Mouse (Mus musculus) embryonic stem cell, embryonic (primary cell): ENCODE measurements around the gene Ankrd44.

Experiments used
- CTCF ChIA-PET, 4 experiments: fragments of 300-600 bp in 2 of 4; fragments of 350-600 bp in 2 of 4; sonication (Branson Sonifier 250); formaldehyde crosslinking; loops; one replicate each; lab custom pipeline; 2022; ENCODE audit warnings: inconsistent platforms in 2 of 4; lab: Charles Lee
- POLR2A ChIA-PET, 4 experiments: fragments of 300-600 bp in 2 of 4; fragments of 350-600 bp in 2 of 4; sonication (Branson Sonifier 250); formaldehyde crosslinking; loops; one replicate each; lab custom pipeline; 2022; ENCODE audit warnings: antibody characterized with exemption in 4 of 4, inconsistent platforms in 1 of 4; lab: Charles Lee

Ankrd44 gene

DNA sequence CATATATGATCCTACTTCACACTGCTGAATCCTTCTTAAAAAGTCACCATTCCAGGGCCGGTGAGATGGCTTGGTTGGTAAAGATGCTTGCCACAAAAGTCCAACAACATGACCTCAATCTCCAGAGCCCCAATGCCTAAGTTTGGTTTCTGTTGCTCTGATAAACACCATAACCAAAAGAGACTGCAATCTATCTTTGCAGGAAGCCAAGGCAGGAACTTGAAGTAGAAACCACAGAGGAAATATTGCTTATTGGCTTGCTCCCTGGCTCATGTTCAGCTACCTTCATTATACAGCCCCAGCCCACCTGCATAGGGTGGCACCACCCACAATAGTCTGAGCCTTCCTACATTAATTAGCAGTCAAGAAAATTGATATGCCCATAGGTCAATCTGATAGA is 54.9 kb downstream of the Ankrd44 start:
- CTCF ChIA-PET, result interaction anchor here in 3 of 4 experiments (0.5 to 0.6 kb wide), 3 partner anchors 34 to 326 kb away, joined by 3 to 4 read pairs (median 3); no protein-coding TSS in a partner anchor
- POLR2A ChIA-PET, result interaction anchor here in 1 of 4 experiments (1.2 to 1.3 kb wide), 2 partner anchors 20 to 30 kb away, joined by 3 read pairs; no protein-coding TSS in a partner anchor

DNA sequence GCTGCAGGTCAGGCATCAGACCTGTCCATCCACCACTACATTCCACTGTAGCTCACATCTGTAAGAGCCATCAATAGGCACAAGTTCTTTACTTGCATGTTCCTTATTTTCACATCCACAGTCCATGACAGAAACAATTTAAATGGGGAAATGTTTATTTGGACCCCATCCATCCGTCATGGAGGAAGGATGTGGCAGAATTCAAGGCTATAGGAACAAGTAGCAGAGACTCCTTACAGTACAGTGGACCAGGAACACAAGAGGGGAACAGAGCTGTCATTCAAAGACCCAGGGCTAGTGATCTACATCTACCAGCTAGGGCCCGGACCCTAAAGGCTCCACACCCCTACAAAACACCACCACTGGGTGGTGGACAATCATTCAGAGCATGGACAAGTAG is 55.6 kb downstream of the Ankrd44 start:
- CTCF ChIA-PET, result interaction anchor here in 2 of 4 experiments (0.5 to 0.6 kb wide), 2 partner anchors 35 to 327 kb away, joined by 3 to 4 read pairs; no protein-coding TSS in a partner anchor
- POLR2A ChIA-PET, result no interaction called here

DNA sequence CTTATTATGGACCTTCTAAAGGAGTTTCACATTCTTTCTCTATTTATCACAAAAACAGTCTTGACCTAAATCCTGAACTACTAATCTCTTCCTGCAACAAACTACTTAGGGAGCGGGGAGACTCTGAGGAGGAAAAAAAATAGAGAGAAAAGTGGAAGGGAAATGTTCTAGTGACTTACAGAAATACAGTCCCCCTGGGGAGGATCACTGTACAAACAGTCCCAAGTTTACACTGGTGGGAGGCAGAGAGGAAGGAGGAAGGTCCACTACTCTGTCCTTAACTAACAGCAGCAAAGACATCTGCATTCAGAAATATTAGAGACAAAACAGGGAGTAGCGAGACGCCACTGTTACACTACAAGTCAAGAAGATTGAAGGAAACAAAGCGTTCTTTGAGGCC is 59.0 kb downstream of the Ankrd44 start:
- CTCF ChIA-PET, result no interaction called here
- POLR2A ChIA-PET, result interaction anchor here in 1 of 4 experiments (1.2 kb wide), 1 partner anchor 14 kb away, joined by 3 read pairs; no protein-coding TSS in a partner anchor

DNA sequence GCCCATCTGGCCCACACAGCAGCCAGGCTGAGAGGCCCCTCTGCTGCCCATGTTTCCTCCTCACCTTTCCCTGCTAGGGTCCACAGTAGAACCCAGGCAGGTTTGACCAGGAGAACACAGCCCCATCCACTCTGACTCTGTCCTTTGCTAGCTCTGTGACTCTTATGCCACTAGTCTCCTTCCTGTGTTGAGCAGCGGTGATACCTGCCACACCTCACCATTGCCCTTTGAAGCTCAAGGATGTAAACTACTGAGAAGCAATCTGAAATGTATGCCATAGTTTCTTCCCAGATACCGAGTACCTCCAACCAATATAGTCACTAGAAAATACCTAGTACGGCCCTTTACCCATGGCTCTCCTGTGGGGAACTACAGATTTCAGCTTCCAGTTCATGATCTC is 60.1 kb downstream of the Ankrd44 start:
- ChIA-PET CTCF (no interaction called here), POLR2A (interaction anchor here in 1 of 4 experiments (1.2 kb wide), 1 partner anchor 13 kb away, joined by 3 read pairs; no protein-coding TSS in a partner anchor)

DNA sequence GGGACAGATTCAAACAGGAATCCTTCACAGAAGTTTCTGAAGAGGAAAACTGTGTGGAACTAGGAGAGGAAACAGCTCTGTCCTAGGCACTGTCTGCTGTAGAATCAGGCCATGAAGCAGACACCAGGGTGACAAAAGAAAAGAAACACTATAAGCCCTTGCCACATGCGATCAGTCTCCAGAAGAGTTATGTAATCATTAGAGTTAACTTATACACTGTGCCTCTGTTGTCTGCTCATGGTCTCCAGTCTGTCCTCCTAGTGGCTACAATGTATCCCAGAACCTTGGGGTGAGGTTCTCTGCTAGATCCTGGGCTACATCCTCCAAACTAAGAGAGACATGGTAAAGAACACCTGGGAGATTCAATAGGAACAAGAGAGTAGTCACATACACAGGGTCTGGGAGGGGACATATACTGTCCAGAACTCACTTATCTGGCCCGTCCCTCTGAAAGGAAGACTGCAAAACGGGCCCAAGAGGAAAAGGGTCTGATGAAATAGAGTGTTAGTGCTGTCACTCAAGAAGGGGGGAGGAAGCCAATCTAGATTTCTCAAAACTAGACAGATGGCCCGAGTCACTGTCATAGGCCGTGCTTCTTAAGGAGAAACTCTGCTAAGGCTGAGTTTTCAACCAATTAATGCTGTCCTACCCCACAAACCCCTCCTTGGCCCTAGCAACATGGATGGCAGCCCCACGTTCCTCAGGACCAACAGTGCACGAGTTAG is 61.1 kb downstream of the Ankrd44 start:
- POLR2A ChIA-PET, result interaction anchor here in 1 of 4 experiments (0.6 kb wide), 1 partner anchor 57 kb away, joined by 4 read pairs; no protein-coding TSS in a partner anchor
- CTCF ChIA-PET, result no interaction called here

DNA sequence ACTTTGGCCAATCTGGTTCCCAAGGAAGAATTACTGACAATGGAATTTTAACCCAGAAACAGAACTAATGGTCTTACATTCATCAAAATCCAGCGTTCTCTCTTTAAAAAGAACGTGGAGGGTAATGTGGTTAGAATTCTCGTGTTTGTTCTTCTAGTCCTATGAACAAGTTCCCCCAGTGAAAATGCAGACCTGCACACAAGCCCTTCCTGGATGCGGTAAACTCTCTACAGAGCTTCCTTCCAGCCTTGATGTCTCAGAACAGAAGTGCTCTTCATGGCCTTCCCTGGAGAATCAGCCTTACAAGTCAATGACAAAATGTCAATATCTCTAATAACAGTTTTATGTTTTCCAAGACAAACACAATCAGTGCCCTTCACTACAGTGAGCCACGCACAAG is 65.8 kb downstream of the Ankrd44 start:
- POLR2A ChIA-PET, result interaction anchor here in 1 of 4 experiments (1.4 kb wide), 1 partner anchor 11 kb away, joined by 7 read pairs; no protein-coding TSS in a partner anchor

DNA sequence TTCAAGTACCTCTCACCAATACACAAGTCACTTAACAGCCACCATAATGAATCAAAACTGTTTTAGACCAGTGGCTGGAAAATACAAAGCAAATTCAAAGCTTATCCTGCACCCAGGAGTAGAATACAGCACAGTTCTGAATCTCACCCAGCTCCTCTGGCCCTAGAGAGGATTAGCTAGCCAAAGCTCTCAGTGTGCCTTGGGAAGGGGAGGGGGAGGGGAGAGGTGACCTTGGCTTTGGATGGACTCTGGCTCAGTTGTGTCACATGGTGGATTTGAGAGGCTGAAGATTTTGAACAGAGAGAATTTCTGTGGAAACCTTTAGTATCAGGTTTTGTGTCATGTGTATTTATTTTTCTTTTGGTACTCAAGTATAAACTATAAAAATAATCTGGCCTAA is 66.3 kb downstream of the Ankrd44 start:
- POLR2A ChIA-PET, result interaction anchor here in 1 of 4 experiments (1.4 kb wide), 1 partner anchor 10 kb away, joined by 7 read pairs; no protein-coding TSS in a partner anchor
- CTCF ChIA-PET, result interaction anchor here in 2 of 4 experiments (0.6 to 0.8 kb wide), 2 partner anchors 75 to 472 kb away, joined by 3 to 4 read pairs; no protein-coding TSS in a partner anchor

More for the DNA sequence above, 65.8 kb downstream of the Ankrd44 start:
- CTCF ChIA-PET, result interaction anchor here in 1 of 4 experiments (0.8 kb wide), 1 partner anchor 75 kb away, joined by 3 read pairs; no protein-coding TSS in a partner anchor

DNA sequence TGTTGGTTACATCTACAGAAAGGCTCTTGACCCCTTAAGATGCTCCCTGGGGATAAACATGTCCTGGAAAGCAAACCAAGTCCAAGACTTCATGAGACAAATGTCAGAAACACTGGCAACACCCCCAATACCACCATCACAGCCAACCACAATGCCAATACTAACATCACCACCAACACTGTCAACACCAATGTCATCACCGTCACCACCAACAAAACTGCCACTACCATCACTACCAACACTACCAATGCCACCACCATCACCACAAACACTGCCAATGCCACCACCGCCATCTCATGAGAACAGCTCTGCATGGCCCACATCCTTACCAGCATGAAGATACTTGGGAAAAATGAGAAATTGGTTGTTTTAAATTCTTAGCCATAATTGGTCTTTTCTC is 67.3 kb downstream of the Ankrd44 start:
- ChIA-PET POLR2A (no interaction called here), CTCF (interaction anchor here in 1 of 4 experiments (0.5 kb wide), 1 partner anchor 290 kb away, joined by 9 read pairs; no protein-coding TSS in a partner anchor)

DNA sequence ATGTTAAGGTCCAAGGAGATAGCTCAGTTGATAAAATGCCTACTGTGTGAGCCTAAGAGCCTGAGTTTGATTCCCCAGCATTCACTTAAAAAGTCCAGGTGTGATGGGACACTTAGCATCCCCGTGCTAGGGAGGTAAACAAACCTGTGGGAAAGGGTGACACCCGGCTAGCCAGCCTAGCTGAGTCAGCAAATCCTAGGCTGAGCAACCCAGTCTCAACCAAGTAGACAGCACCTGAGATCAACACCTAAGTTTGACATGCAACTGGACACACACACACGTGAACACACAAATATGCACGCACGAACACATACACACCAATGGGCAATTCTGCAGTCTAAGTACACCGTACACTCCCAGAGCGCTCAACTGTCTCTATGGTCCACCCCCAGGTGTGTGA is 69.7 kb downstream of the Ankrd44 start:
- POLR2A ChIA-PET, result no interaction called here
- CTCF ChIA-PET, result no interaction called here

DNA sequence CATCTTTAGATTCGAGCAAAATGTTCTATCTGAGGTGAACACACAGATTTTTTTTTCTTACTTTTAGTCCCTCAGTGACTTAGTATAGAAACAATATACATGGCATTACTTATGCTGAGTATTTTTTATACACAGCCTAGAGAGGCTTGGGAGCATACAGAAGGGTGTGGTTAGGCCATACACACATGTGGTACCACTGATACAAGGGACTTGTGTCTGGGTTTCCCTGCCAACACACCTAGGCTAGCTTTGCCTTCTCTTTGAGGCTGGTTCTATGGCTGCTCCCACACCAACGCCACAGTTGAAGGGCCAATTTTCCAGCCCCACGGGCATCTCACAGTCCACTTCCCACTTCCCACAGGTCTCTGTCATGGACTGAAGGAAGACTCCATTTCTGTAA is 70.2 kb downstream of the Ankrd44 start:
- ChIA-PET POLR2A (no interaction called here), CTCF (no interaction called here)

DNA sequence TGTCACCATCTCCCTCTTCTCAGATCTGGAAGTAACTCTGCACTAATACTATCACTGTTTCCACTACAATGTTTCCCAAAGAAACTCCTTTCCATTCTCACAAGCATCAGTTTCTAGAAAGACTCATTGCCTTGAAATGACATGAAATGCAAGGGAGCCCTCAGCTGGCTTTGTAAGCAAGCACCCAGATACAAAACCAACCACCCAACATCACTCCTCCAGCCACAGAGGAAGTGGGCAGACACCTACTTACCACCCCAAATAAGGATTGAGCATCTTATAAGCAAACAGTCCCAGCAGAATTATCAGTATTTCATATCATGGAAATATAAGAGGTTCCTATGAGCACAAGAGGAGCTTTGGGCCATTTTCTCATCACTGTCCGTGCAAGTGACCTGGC is 71.8 kb downstream of the Ankrd44 start:
- POLR2A ChIA-PET, result no interaction called here
- CTCF ChIA-PET, result interaction anchor here in 1 of 4 experiments (0.6 kb wide), 1 partner anchor 21 kb away, joined by 4 read pairs; no protein-coding TSS in a partner anchor

DNA sequence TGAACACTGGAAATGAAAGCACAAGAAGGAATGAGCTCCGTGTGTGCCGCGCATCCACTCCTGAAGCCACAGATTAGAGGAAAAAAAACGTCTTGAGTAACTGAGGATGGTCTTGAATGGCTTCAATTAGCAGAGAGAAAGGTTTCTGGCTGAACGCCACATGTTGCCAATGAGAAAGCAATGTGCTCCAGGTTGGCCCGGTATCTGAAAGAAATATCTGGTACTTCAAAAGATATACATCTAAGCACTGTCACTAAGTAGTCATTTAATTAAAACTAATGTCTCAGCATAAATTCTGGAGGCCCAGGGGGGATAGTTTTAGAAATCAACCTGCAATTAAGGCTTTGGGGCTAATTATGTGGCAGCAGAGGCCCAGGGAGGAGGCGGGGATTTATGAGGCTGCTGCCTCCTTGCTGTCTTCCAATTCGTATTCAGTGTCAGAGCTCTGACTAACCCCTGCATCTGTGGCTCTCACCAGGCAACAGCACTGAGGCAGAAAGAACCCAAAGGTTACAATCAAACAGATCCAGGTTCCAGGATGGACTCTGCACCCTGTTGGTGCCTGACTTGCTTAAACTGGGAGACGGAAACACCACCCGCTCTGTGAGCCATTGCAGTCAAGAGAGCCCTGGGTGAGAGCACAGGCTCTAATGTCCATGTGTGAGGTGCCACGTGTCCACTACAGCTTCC is 72.7 kb downstream of the Ankrd44 start:
- CTCF ChIA-PET, result no interaction called here
- POLR2A ChIA-PET, result interaction anchor here in 2 of 4 experiments (0.6 to 1.3 kb wide), 2 partner anchors 12 to 13 kb away, joined by 3 read pairs; no protein-coding TSS in a partner anchor

DNA sequence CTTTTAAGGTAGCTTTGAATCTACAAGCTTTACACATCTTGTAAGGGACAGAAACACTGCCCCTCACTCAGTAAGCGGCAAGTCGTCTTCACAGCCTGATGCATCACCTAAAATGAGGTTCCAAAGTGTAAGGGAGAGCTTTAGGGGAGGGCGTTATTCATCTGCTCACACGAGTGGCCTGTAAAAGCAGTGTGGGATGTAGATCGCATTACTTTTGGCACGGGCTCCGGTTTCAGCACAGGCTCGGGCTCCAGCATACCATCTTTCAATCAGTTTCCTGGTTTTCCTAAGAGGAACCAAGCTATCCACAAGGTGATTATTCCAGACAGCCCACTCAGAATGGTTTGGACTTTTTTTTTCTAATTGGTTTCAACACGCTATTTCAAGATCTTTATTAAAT is 74.6 kb downstream of the Ankrd44 start:
- ChIA-PET POLR2A (interaction anchor here in 1 of 4 experiments (1.0 kb wide), 1 partner anchor 20 kb away, joined by 3 read pairs; no protein-coding TSS in a partner anchor), CTCF (interaction anchor here in 1 of 4 experiments (0.5 kb wide), 1 partner anchor 19 kb away, joined by 3 read pairs; no protein-coding TSS in a partner anchor)

DNA sequence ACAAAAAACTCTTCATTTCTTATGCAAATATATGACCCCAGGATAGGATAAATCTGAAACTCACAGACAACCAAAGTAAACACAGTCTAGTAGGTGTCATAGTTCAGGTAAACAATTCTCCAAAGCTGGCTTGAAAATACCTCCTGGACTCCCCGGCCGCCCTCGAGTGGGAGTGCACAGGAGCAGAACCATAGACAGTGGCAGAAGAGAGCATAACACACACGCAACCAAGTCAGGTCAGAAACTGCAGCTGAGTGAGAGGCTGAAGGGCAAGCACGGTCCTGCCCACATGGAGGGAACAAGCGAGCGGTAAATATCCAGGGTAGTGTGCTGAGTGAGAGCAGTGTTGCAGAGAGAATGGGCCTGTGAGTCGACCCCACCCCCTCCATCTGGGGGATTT is 76.1 kb downstream of the Ankrd44 start:
- POLR2A ChIA-PET, result interaction anchor here in 1 of 4 experiments (1.7 kb wide), 1 partner anchor 10 kb away, joined by 7 read pairs; no protein-coding TSS in a partner anchor
- CTCF ChIA-PET, result no interaction called here

DNA sequence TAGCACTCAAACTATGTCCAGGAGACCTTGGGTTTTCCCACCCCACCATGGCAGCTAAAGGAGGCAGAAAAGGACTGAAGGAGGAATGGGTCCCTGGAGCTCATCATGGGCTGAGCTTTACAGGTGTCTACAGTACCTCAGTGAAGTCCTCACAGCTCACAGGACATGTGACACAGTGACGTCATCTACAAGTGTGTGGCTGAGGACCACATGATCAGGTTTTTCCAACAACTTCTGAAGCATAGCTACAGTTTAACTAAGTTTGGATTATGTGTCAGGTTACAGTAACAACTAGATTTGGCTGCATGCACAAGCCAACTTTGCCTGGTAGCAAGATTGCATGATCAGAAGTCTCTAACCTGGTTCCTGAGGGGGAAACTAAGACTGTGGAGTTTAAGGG is 78.9 kb downstream of the Ankrd44 start:
- CTCF ChIA-PET, result no interaction called here
- POLR2A ChIA-PET, result no interaction called here

DNA sequence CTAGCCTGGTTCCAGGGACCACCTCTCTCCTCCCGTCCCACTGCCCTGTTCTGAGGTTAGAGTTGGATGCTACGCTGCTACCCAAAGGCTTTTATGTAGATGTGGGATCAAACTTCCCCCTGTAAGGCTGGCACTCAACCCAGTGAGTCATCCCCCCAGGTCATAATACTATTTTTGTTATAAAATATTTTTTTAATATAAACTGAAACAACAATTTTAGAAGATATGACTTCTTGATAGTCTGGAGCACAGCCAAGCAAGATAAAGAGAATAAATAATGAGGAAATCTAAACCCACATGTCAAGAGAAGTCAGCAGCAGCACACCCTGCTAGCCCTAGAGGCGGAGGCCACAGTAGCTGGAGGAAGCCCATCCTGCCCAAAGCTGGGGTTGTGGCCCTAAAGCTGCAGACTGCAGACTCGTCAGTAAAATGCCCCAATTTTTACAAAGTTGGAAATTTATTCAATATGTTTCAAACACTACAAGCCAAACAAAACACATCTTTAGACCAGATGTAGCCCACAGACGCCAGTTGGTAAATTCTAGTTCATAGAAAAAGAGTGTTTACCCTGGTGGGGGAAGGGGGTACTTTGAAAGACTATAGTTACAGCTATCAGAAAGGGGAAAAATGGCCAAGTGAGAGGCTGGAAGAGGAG is 79.7 kb downstream of the Ankrd44 start:
- POLR2A ChIA-PET, result no interaction called here

DNA sequence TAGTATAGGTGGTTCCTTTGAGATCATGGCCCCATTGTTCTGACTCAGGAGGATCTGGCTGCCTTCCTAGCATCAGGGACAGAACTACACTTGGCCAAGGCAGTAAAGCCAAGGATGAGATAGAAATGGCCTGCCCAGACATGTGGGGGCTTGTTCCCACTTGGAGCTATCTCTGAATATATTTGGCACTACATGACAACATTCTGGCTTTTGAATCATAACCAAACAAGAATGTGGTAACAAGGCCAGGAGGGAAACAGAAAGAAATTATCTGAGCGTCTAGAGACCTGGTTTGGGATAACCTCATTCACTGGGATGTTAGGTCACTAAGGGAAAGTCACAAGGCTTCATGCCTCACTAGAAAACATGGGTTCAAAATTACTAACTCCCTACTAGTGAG is 81.8 kb downstream of the Ankrd44 start:
- ChIA-PET CTCF (no interaction called here), POLR2A (no interaction called here)

More for the DNA sequence above, 79.7 kb downstream of the Ankrd44 start:
- CTCF ChIA-PET, result interaction anchor here in 1 of 4 experiments (1.2 kb wide), 1 partner anchor 138 kb away, joined by 3 read pairs; no protein-coding TSS in a partner anchor

DNA sequence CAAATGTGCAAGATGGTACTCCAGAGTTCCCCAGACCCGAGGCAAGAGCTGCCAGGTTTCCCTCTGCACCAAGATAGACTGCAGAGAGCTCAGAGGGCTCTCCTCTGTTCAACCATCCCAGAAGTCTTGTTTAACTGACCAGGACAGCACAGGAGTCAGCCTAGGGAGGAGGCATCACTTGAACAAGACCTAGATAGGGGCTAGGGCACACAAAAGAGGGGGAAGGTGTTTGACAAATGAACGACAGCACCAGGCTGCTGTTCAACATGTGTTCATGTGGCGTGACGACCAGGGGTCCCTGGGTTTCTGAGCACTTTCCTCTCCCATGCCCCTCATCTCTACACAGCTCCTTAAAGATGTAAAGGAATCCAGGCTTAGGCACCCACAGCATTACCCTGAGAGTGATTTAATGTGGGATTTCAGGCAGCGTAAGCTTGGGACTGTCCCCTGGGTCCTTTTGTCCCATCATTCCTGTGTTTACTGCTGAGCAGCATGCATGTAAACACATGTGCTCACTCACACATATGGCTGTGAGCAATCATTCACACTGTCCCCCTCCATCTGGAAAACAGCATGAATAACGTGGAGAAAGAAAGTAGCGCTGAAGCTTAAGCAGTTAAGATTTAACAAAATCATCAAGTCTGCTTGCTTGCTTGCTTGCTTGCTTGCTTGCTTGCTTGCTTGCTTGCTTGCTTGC is 83.3 kb downstream of the Ankrd44 start:
- ChIA-PET POLR2A (no interaction called here), CTCF (interaction anchor here in 1 of 4 experiments (0.6 kb wide), 1 partner anchor 222 kb away, joined by 4 read pairs; no protein-coding TSS in a partner anchor)
